Mouse (Mus musculus) G1E (cell line): ENCODE data around the gene Hgf.

Source experiments
- CTCF ChIP-seq: IDR thresholded peaks from 2 replicates; pipeline ENCODE4 v1.5.1; 2012; ENCODE audit warnings: low read depth, low read length, inconsistent platforms, mixed read lengths
- GATA1 ChIP-seq: IDR thresholded peaks from 2 replicates; pipeline ENCODE4 v1.6.1; 2012; ENCODE audit warnings: borderline replicate concordance, low read length, inconsistent platforms, mixed read lengths

- TF ChIP-seq CTCF = no peak
- no peak for TF ChIP-seq GATA1
Observed at GRCm38 (mm10) chr5:16577882-16578742, 24.8 kb downstream of the Hgf start.
